Mouse (Mus musculus): ENCODE data around the gene Vwa1. TPM values are rescaled to one million over a fixed set of nuclear protein-coding genes. Genes with fewer than 3 reads are reported as not detected.
A peak's percentile ranks its signal among the peaks of the same experiment; 100 is the strongest.

The Vwa1 gene
- polyA plus RNA-seq (2015; fragmentation: Nextera tagmentation; extraction: Ambion mirVana), result 23.0 and 23.4 TPM in 2 replicates

DNA sequence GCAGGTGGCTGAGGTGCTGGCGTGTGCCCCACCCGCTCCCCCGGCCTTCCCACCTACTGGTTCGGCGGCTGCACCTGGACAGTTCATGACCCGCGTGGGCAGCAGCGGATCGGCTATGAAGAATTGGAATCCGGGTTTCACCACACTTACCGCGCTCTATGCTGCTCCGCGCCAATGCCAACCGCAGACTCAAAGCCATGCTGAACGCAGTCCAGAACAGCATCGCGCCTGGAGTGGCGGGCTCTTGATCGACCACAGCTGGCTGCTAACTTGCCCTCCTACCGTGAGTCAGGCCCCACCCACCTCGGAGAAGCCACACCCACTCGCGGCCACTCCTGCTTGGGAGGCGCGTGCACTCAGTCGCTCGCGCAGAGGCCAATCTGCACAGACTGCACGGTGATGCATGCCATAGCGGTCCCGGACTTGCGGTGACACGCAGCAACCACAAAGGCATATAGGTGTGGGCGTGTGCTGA is at the start of gene Vwa1:
TSS of gene Vwa1 (minus strand) at position 419 of the 475 bp plus-strand sequence.
- Histone ChIP-seq H3K4me3 (peak within 1 kb of the TSS; percentile 42), H3K27ac (replicated peaks) (peak within 1 kb of the TSS; percentile 75), H3K4me1 (replicated peaks) (peaks cover 42% of the 10 kb centered on the region), H3K36me3 (no peaks in the 10 kb centered on the region), H3K4me2 (peak within 1 kb of the TSS; percentile 66), H3K27me3 (peaks cover 35% of the 10 kb centered on the region), H3K9ac (peak within 1 kb of the TSS; percentile 69), H3K9me3 (no peaks in the 10 kb centered on the region)
- 2% methylated on average over 35 of the region's 35 CpGs for WGBS
- peak; percentile 72 for ATAC-seq (ENCODE audit: low read depth)

DNA sequence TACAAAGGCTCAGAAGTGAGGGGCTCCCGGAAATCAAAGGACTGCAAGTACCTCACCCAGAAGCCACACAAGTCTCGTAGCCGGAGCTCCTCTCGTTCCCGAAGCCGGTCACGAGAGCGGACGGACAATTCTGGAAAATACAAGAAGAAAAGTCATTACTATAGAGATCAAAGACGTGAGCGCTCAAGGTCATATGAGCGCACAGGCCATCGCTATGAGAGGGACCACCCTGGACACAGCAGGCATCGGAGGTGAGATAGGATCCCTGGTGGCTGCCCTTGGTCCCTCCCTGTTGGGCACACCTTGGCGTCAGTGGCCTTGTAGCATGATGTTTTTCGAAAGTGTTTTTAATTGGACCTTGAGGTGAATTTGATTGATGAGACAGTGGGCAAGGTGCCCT is 48.9 kb upstream of the Vwa1 start:
- 94% methylated on average over 16 of the region's 16 CpGs for WGBS
- ATAC-seq (ENCODE audit: low read depth), result no peak
- H3K4me1 ChIP-seq (replicated peaks), result no peaks in the 10 kb centered on the region

DNA sequence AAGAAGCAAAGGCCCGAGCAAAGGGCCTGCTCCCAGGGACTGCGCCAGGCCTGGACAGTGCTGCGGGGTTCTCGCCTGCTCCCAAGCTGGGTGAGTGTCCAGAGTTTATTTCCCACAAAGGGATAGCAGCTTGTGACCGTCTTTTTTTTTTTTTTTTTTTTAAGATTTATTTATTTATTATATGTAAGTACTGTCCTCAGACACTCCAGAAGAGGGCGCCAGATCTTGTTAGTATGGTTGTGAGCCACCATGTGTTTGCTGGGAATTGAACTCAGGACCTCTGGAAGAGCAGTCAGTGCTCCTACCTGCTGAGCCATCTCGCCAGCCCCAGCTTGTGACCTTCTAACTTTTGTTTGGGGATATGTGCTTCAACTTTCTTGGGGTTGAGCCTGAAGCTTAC is 46.5 kb upstream of the Vwa1 start:
- Histone ChIP-seq H3K9me3 (no peaks in the 10 kb centered on the region), H3K27me3 (no peaks in the 10 kb centered on the region), H3K36me3 (peaks cover 95% of the 10 kb centered on the region), H3K4me2 (no peak overlapping the region), H3K4me3 (no peak overlapping the region), H3K9ac (no peak overlapping the region), H3K4me1 (replicated peaks) (no peaks in the 10 kb centered on the region), H3K27ac (replicated peaks) (no peak overlapping the region)
- WGBS, result 84% methylated on average over 7 of the region's 7 CpGs
- ATAC-seq (ENCODE audit: low read depth), result no peak

More for the DNA sequence above, 48.9 kb upstream of the Vwa1 start:
- Histone ChIP-seq H3K9me3 (no peaks in the 10 kb centered on the region), H3K4me3 (no peak overlapping the region), H3K4me2 (no peak overlapping the region), H3K27ac (replicated peaks) (no peak overlapping the region), H3K9ac (no peak overlapping the region), H3K36me3 (peaks cover 94% of the 10 kb centered on the region), H3K27me3 (no peaks in the 10 kb centered on the region)

DNA sequence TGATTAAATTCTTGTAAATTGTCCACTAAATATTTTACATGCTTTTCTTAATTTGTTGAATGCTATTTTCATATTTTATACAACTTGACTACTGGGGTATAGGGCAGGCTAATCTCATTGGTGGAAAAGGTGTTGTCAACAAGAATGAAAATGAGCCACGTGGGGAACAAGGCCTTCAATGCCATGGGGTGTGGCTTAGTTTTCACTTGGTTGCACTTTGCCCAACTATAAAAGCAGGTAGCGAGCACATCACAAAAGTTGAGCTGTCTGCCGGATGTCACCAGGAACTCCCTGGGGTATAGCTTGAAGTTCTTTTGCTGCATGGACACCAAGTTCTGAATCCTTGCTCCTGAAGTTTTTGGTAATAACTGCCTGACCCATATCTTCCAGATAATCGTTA is 43.0 kb upstream of the Vwa1 start:
- Histone ChIP-seq H3K27me3 (no peaks in the 10 kb centered on the region), H3K4me3 (no peak overlapping the region), H3K36me3 (peaks cover 83% of the 10 kb centered on the region), H3K27ac (replicated peaks) (no peak overlapping the region), H3K4me1 (replicated peaks) (peaks cover 20% of the 10 kb centered on the region), H3K9ac (no peak overlapping the region), H3K4me2 (no peak overlapping the region), H3K9me3 (no peaks in the 10 kb centered on the region)
- WGBS, result 79% methylated on average over 4 of the region's 4 CpGs
- ATAC-seq (ENCODE audit: low read depth), result no peak

DNA sequence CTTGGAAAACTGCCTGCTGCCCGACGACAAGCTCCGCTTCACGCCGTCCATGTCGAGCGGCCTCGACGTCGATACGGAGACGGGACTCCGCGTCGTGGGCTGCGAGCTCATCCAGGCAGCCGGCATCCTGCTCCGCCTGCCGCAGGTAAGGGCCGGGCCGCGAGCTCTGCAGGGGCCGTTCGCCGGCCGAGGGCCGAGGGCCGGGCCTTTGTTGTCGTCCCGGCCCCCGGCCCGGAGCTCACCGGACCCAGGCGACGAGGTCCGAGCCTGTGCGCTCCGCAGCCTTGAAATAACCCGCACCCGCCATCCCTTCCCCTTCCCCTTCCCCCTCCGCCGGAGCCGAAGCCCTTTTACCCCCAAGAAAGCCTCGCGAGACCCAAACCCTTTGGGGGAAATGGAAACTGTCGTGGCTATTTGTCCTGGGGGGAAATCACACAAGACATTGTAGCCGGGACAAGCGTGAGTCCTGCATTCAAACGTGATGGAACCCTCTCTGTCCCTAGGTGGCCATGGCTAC is 38.2 kb upstream of the Vwa1 start:
- H3K4me2 ChIP-seq, result peak overlapping the region; percentile 95
- H3K4me1 ChIP-seq (replicated peaks), result peaks cover 29% of the 10 kb centered on the region
- H3K4me3 ChIP-seq, result peak overlapping the region; percentile 100
- peak; percentile 55 for ATAC-seq (ENCODE audit: low read depth)
- WGBS, result under 1% methylated on average over 49 of the region's 49 CpGs
- peak overlapping the region; percentile 99 for H3K9ac ChIP-seq
- H3K9me3 ChIP-seq, result no peaks in the 10 kb centered on the region
- peaks cover 68% of the 10 kb centered on the region for H3K36me3 ChIP-seq
- H3K27me3 ChIP-seq, result no peaks in the 10 kb centered on the region
- H3K27ac ChIP-seq (replicated peaks), result peak overlapping the region; percentile 92

DNA sequence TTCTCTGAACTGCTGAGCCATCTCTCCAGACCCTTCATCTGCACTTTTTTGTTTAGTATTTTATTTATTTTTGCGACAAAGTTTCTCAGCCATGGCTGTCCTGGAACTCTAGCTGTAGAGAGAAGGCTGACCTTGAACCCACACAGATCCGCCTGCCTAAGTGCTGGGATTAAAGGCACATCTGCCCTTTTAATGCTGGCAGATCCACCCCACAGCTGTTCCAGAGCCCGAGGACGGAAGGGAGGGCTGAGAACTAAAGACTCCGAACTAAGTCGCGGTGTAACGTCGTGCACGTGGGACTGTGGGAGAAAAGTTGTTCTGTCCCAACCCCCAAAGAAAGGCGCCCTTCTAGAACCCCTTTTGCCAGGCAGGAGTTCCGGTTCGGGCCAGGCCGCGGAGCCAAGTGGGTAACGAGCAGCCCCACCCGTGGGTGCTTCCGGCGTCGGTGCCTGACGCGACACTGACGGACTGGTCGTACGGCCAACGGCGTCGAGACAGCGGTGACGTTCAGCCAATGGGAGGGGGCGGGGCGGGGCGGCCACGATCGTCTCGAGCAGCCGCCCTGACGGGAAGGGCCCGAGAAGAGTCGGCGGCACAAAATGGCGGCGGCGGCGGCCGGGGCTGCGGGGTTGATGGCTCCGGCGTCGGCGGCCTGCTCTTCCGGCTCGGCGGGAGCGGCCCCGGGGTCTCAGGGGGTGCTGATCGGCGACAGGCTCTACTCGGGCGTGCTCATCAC is 37.6 kb upstream of the Vwa1 start, which contains the start of gene Ccnl2:
TSS of gene Ccnl2 (plus strand) at position 561 of the 736 bp plus-strand sequence.
- peaks cover 67% of the 10 kb centered on the region for H3K36me3 ChIP-seq
- H3K27me3 ChIP-seq, result no peaks in the 10 kb centered on the region
- peak within 1 kb of the TSS; percentile 95 for H3K4me2 ChIP-seq
- ATAC-seq (ENCODE audit: low read depth), result peak; percentile 99
- H3K4me1 ChIP-seq (replicated peaks), result peaks cover 29% of the 10 kb centered on the region
- WGBS, result 2% methylated on average over 60 of the region's 60 CpGs
- H3K27ac ChIP-seq (replicated peaks), result peak within 1 kb of the TSS; percentile 92
- H3K9me3 ChIP-seq, result no peaks in the 10 kb centered on the region
- H3K9ac ChIP-seq, result peak within 1 kb of the TSS; percentile 99
- peak within 1 kb of the TSS; percentile 100 for H3K4me3 ChIP-seq

DNA sequence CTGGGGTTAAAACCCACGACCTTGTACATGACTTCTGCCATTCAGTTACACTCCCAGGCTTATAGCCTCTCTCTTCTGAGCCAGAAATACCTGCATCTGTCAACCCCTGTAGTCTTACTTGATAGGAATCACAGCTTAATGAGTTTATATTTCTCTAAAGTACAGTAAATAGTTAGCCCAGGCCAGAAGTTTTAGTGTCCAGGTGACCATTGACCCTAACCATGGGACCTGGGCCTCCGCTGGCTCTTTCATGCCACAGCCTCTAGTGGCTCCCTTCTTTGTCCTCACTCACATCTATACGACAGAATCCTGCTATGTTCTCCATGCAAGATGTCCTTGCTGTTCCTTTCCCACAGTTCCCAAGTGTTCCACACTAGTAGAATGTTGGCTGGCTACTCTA is 33.3 kb upstream of the Vwa1 start:
- Histone ChIP-seq H3K27ac (replicated peaks) (no peak overlapping the region), H3K36me3 (peaks cover 50% of the 10 kb centered on the region), H3K27me3 (no peaks in the 10 kb centered on the region), H3K9ac (no peak overlapping the region), H3K4me1 (replicated peaks) (peaks cover 32% of the 10 kb centered on the region), H3K4me3 (no peak overlapping the region), H3K9me3 (no peaks in the 10 kb centered on the region), H3K4me2 (no peak overlapping the region)
- ATAC-seq (ENCODE audit: low read depth), result no peak
- WGBS, result 90% methylated on average over 3 of the region's 3 CpGs

DNA sequence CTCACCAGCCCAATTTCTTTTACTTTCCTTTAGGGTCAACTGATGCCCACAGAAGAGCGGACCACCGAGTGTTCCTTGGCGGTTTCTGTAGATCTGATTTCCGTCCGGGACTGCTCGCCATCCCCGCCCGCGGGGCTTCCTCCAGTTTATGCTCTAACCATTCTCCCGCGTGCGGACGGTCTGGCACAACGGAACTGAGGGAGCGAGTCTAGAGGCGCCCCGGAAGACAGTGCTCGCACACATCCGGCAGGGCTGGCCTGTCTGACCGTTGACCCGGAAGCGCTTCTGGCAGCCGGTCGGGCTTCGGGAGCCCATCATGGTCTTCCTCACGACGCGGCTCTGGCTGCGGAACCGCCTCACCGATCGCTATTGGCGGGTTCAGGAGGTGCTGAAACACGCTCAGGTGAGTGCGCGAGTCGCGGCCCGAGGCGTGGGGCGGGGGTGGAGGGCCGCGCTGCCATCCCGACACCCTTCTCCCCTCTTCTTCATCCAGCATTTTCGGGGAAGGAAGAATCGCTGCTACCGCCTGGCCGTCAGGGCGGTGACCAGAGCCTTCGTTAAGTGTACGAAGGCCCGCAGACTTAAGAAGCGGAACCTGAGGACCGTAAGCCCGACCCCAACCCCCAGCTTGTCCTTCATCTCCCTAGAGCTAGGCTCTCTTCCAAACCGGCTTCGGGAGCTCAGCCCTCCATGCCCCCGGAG is 29.0 kb upstream of the Vwa1 start:
- ATAC-seq (ENCODE audit: low read depth), result peak; percentile 96
- H3K27ac ChIP-seq (replicated peaks), result peak overlapping the region; percentile 70
- under 1% methylated on average over 58 of the region's 58 CpGs for WGBS

DNA sequence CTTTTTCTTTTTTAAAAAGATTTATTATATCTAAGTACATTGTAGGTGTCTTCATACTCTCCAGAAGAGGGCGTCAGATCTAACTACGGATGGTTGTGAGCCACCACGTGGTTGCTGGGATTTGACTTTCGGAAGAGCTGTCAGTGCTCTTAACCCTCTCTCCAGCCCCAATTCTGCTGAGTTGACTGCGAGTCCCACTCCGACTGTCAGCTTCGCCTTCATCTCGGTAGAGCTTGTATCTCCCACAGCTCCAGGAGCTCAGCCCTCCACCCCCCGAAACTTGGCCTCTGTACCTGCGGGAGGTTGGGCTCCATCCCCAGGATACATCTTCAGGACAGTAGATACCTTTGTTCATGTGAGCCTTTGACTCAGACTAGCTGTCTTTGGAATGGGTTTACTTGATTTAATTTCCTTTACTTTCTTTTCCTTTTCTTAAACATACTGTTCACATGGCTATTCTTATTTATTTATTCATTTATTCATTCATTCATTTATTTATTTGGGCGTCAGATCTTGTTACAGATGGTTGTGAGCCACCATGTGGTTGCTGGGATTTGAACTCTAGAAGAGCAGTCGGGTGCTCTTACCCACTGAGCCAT is 28.3 kb upstream of the Vwa1 start, which contains the start of gene Mrpl20:
TSS of gene Mrpl20 (plus strand) at position 138 of the 599 bp plus-strand sequence.
- H3K36me3 ChIP-seq, result peaks cover 18% of the 10 kb centered on the region
- 18% methylated on average over 12 of the region's 12 CpGs for WGBS
- H3K27me3 ChIP-seq, result no peaks in the 10 kb centered on the region
- H3K4me1 ChIP-seq (replicated peaks), result peaks cover 25% of the 10 kb centered on the region
- H3K27ac ChIP-seq (replicated peaks), result peak within 1 kb of the TSS; percentile 70
- H3K9ac ChIP-seq, result peak within 1 kb of the TSS; percentile 81
- H3K4me2 ChIP-seq, result peak within 1 kb of the TSS; percentile 80
- peak within 1 kb of the TSS; percentile 70 for H3K4me3 ChIP-seq
- no peaks in the 10 kb centered on the region for H3K9me3 ChIP-seq
- ATAC-seq (ENCODE audit: low read depth), result no peak; the same call in 1 of the 2 replicates

More for the DNA sequence above, 29.0 kb upstream of the Vwa1 start:
- H3K27me3 ChIP-seq, result no peaks in the 10 kb centered on the region
- H3K4me1 ChIP-seq (replicated peaks), result peaks cover 25% of the 10 kb centered on the region
- H3K36me3 ChIP-seq, result peaks cover 25% of the 10 kb centered on the region
- peak overlapping the region; percentile 70 for H3K4me3 ChIP-seq
- H3K9ac ChIP-seq, result peak overlapping the region; percentile 81
- H3K4me2 ChIP-seq, result peak overlapping the region; percentile 80
- H3K9me3 ChIP-seq, result no peaks in the 10 kb centered on the region

DNA sequence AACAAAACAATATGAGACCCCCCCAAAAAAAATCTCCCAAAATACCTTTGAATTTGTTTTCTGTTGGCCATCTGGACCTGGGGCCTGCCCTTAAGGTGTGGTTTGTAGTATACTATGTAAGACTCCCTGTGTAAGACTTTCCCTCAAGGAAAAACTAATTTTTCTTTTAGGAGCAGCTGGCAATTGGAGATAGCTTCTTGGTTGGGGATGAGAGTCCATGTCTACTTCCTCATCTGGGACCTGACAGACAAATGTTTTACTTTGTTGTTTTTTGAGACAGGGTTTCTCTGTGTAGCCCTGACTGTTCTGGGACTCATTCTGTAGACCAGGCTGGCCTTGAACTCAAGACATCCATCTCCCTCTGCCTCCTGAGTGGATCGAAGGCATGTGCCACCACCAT is 27.6 kb upstream of the Vwa1 start:
- Histone ChIP-seq H3K27ac (replicated peaks) (no peak overlapping the region), H3K4me1 (replicated peaks) (peaks cover 25% of the 10 kb centered on the region), H3K9me3 (no peaks in the 10 kb centered on the region), H3K4me3 (no peak overlapping the region), H3K36me3 (peaks cover 13% of the 10 kb centered on the region), H3K9ac (no peak overlapping the region), H3K4me2 (no peak overlapping the region), H3K27me3 (no peaks in the 10 kb centered on the region)
- no peak for ATAC-seq (ENCODE audit: low read depth)
- WGBS, result 93% methylated on average over 1 of the region's 1 CpGs

DNA sequence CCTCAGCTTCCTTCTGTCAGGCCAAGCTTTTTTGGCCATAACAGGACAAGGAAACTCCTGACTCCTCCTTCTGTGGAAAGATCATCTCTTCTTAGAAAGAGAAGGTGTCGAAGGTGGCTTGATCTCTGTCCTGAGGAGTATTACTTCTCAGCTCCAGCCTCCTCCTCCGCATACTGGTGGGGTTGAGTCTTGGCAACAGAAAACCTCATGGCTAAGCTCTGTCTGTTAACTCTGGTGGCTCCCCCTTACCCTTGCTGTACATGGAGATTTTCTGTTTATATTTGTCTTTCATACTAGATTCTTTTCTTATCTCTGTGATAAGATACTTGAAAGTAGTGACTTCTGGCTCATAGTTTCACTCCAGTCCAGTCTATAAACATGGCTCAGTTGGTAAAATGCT is 19.2 kb upstream of the Vwa1 start:
- Histone ChIP-seq H3K27me3 (no peaks in the 10 kb centered on the region), H3K4me3 (no peak overlapping the region), H3K36me3 (no peaks in the 10 kb centered on the region), H3K4me1 (replicated peaks) (no peaks in the 10 kb centered on the region), H3K9me3 (no peaks in the 10 kb centered on the region), H3K4me2 (no peak overlapping the region), H3K27ac (replicated peaks) (no peak overlapping the region), H3K9ac (no peak overlapping the region)
- 83% methylated on average over 2 of the region's 2 CpGs for WGBS
- no peak for ATAC-seq (ENCODE audit: low read depth)
